Mouse (Mus musculus) CH12.LX (cell line): ENCODE results near the gene Plekha7.

Experiments used
- CTCF ChIP-seq, 2 experiments: IDR thresholded peaks in 1 of 2; conservative IDR thresholded peaks in 1 of 2; 2 replicates each; pipeline ENCODE4 v1.5.1; 2011 to 2012; ENCODE audit warnings: low read depth in 2 of 2, low read length in 2 of 2, improper control_type of control experiment in 1 of 2, inconsistent platforms in 1 of 2, mild to moderate bottlenecking in 1 of 2, moderate library complexity in 1 of 2
- ELF1 ChIP-seq: IDR thresholded peaks from 2 replicates; pipeline ENCODE4 v1.6.1; 2014; ENCODE audit warnings: low read depth, mild to moderate bottlenecking, inconsistent platforms, low read length, improper control_type of control experiment
- EP300 ChIP-seq: IDR thresholded peaks from 2 replicates; pipeline ENCODE4 v1.6.1; 2011; ENCODE audit warnings: low read length, improper control_type of control experiment
- ETS1 ChIP-seq: conservative IDR thresholded peaks from 2 replicates; pipeline ENCODE4 v1.6.1; 2012; ENCODE audit warnings: low read depth, mild to moderate bottlenecking, inconsistent platforms, low read length, improper control_type of control experiment, moderate library complexity
- KAT2A ChIP-seq: IDR thresholded peaks from 2 replicates; pipeline ENCODE4 v1.6.1; 2012; ENCODE audit warnings: low read length, improper control_type of control experiment, inconsistent platforms; ENCODE audit not compliant: insufficient replicate concordance
- MAX ChIP-seq: IDR thresholded peaks from 2 replicates; pipeline ENCODE4 v1.6.1; 2011; ENCODE audit warnings: low read length, improper control_type of control experiment
- POLR2A ChIP-seq: IDR thresholded peaks from 2 replicates; pipeline ENCODE4 v1.6.1; 2011; ENCODE audit warnings: low read depth, mild to moderate bottlenecking, improper control_type of control experiment, low read length
- POLR2AphosphoS2 ChIP-seq: IDR thresholded peaks from 2 replicates; pipeline ENCODE4 v1.6.1; 2011; ENCODE audit warnings: low read depth, low read length, improper control_type of control experiment
- UBTF ChIP-seq: IDR thresholded peaks from 2 replicates; pipeline ENCODE4 v1.6.1; 2012; ENCODE audit warnings: low read depth, mild to moderate bottlenecking, inconsistent platforms, low read length, improper control_type of control experiment, moderate library complexity
- USF1 ChIP-seq: IDR thresholded peaks from 2 replicates; pipeline ENCODE4 v1.6.1; 2014; ENCODE audit warnings: low read depth, mild to moderate bottlenecking, inconsistent platforms, low read length, improper control_type of control experiment
- ZC3H11A ChIP-seq: IDR thresholded peaks from 2 replicates; pipeline ENCODE4 v1.6.1; 2012; ENCODE audit warnings: low read depth, mild to moderate bottlenecking, inconsistent platforms, low read length, improper control_type of control experiment

- TF ChIP-seq ELF1 (no peak), POLR2A (no peak), USF1 (no peak), KAT2A (no peak), EP300 (no peak), CTCF (conservative IDR thresholded peaks at IDR 0.05 in 1 of 2, IDR thresholded peaks at IDR 0.05 in 1 of 2; ENCODE audit: low read depth in 2 of 2, low read length in 2 of 2) (no peak), UBTF (no peak), ZC3H11A (no peak), ETS1 (no peak), POLR2AphosphoS2 (no peak), MAX (no peak)
Measured at GRCm38 (mm10) chr7:116262508-116262907, 45.7 kb downstream of the Plekha7 start.
